Mouse (Mus musculus) stomach, postnatal 0 days (tissue): ENCODE measurements around the gene Mei1.

Source experiments
- CTCF ChIP-seq: IDR thresholded peaks from 2 replicates; pipeline ENCODE4 v1.5.1; 2016; ENCODE audit warnings: antibody characterized with exemption, low read depth, mild to moderate bottlenecking, moderate library complexity
- EP300 ChIP-seq: optimal IDR thresholded peaks from 2 replicates; pipeline ENCODE3; 2016; ENCODE audit warnings: antibody characterized with exemption

- no peak for TF ChIP-seq CTCF
- TF ChIP-seq EP300 = no peak
Measured at GRCm38 (mm10) chr15:82135372-82135771, 65.6 kb downstream of the Mei1 start.
